Comparison of ENCODE assay signal across 10 mouse cellular contexts in genomic region chr15:97780611-97781031, GRCm38 (mm10). TPM values are rescaled to one million over a fixed set of nuclear protein-coding genes. Genes with fewer than 3 reads are reported as not detected.
DNase-seq lines count a peak whose midpoint lies in the region; ATAC-seq lines count a peak whose summit lies in the region.
"Had no signal": no experiment of that assay in that cellular context is flagged by ENCODE, and none has a peak within 500 bp of the region (broad histone marks: within the 10 kb centered on the region; RNA-seq: fewer than 3 reads in every experiment).

No protein-coding gene starts in this region.

- no peak for DNase-seq in hindbrain, embryonic 11.5 days (ENCODE audit: low spot score)
- DNase-seq in Muller cell, postnatal 12 days (ENCODE audit: inconsistent ontology term) = peak; percentile 77
- peak; percentile 91 for DNase-seq in kidney, adult 11 months
- no peak for DNase-seq in urinary bladder, postnatal 36 days (ENCODE audit: low spot score in 2 of 2)
- no peak for DNase-seq in left cerebral cortex, adult 11 months (ENCODE audit: low spot score)

- peak overlapping the region; percentile 32; the same call in 1 of the 2 replicates for H3K27ac ChIP-seq in hindbrain, embryonic 16.5 days (ENCODE audit: low read depth, low read length)
- H3K27ac ChIP-seq in hindbrain, embryonic 11.5 days (ENCODE audit: low read depth, low read length) = no peak overlapping the region
- H3K27ac ChIP-seq in lung, embryonic 15.5 days = peak overlapping the region; percentile 32
- H3K27ac ChIP-seq: macrophage had no signal

- no peaks in the 10 kb centered on the region; the same call in 1 of the 2 replicates for H3K27me3 ChIP-seq in hindbrain, embryonic 16.5 days (replicated peaks; ENCODE audit: control insufficient read depth, insufficient read depth, low read length)
- peaks cover 4% of the 10 kb centered on the region for H3K27me3 ChIP-seq in hindbrain, embryonic 11.5 days (ENCODE audit: control insufficient read depth, insufficient read depth, low read length)
- peaks cover 13% of the 10 kb centered on the region; the same call in 1 of the 2 replicates for H3K27me3 ChIP-seq in lung, embryonic 15.5 days

- no peak overlapping the region for H3K4me2 ChIP-seq in hindbrain, embryonic 16.5 days (ENCODE audit: low read length)
- no peak overlapping the region for H3K4me2 ChIP-seq in hindbrain, embryonic 11.5 days (replicated peaks; ENCODE audit: low read depth, low read length)
- H3K4me2 ChIP-seq in lung, embryonic 15.5 days = no peak overlapping the region

- no peak for ATAC-seq in hindbrain, embryonic 16.5 days
- ATAC-seq in hindbrain, embryonic 11.5 days (ENCODE audit: low FRiP score) = no peak
- no peak for ATAC-seq in lung, embryonic 15.5 days (ENCODE audit: borderline replicate concordance, extremely low read depth, low FRiP score, low TSS enrichment)
- no peak for ATAC-seq in monocyte, adult 5-6 weeks (replicated peaks; ENCODE audit: insufficient number of reproducible peaks, low FRiP score, low TSS enrichment, poor library complexity, severe bottlenecking)

- H3K9me3 ChIP-seq in hindbrain, embryonic 16.5 days (ENCODE audit: control insufficient read depth, low read length) = no peaks in the 10 kb centered on the region
- no peaks in the 10 kb centered on the region for H3K9me3 ChIP-seq in hindbrain, embryonic 11.5 days (ENCODE audit: control insufficient read depth, low read length)
- H3K9me3 ChIP-seq in lung, embryonic 15.5 days = no peaks in the 10 kb centered on the region

- 54% methylated on average over 12 of the region's 12 CpGs for WGBS in hindbrain, embryonic 16.5 days
- WGBS in hindbrain, embryonic 11.5 days = 76% methylated on average over 12 of the region's 12 CpGs
- 66% methylated on average over 12 of the region's 12 CpGs for WGBS in lung, embryonic 15.5 days

- H3K4me3 ChIP-seq in hindbrain, embryonic 16.5 days (ENCODE audit: low read length) = no peak overlapping the region
- H3K4me3 ChIP-seq in hindbrain, embryonic 11.5 days (ENCODE audit: low read depth, low read length) = no peak overlapping the region
- no peak overlapping the region for H3K4me3 ChIP-seq in lung, embryonic 15.5 days

- no peaks in the 10 kb centered on the region for H3K36me3 ChIP-seq in hindbrain, embryonic 16.5 days (ENCODE audit: control insufficient read depth, insufficient read depth, low read length)
- no peaks in the 10 kb centered on the region for H3K36me3 ChIP-seq in hindbrain, embryonic 11.5 days (ENCODE audit: control insufficient read depth, insufficient read depth, low read length)
- no peaks in the 10 kb centered on the region for H3K36me3 ChIP-seq in lung, embryonic 15.5 days

- H3K9ac ChIP-seq in hindbrain, embryonic 16.5 days (ENCODE audit: low read depth, low read length) = no peak overlapping the region
- H3K9ac ChIP-seq in hindbrain, embryonic 11.5 days (ENCODE audit: low read depth, low read length) = no peak overlapping the region
- H3K9ac ChIP-seq in lung, embryonic 15.5 days = no peak overlapping the region

- H3K4me1 ChIP-seq in hindbrain, embryonic 16.5 days (ENCODE audit: control insufficient read depth, insufficient read depth, low read depth, low read length) = peaks cover 12% of the 10 kb centered on the region
- H3K4me1 ChIP-seq in hindbrain, embryonic 11.5 days (replicated peaks; ENCODE audit: control insufficient read depth, insufficient read depth, low read length) = no peaks in the 10 kb centered on the region; the same call in none of the 2 replicates
- H3K4me1 ChIP-seq in lung, embryonic 15.5 days = peaks cover 54% of the 10 kb centered on the region

RNA-seq across cellular contexts. Expression of gene Slc48a1, which starts 2.3 kb away (rescaled TPM):
- 118 and 122 TPM in 2 replicates for polyA plus RNA-seq in hindbrain, embryonic 16.5 days (2015; fragmentation: Nextera tagmentation; extraction: Ambion mirVana)
- 28.1 and 28.4 TPM in 2 replicates for polyA plus RNA-seq in hindbrain, embryonic 11.5 days (2014; fragmentation: Nextera tagmentation; extraction: Ambion mirVana)
- polyA plus RNA-seq in lung, embryonic 15.5 days (2015; fragmentation: Nextera tagmentation; extraction: Ambion mirVana) = 38.7 and 42.2 TPM in 2 replicates
- 20.0 to 22.8 TPM (median 22.4 TPM) in 3 replicates for total RNA-seq in monocyte, adult 5-6 weeks (2017)

RNA-seq across cellular contexts. Expression of gene Rapgef3, which starts 12.8 kb away (rescaled TPM):
- 17.8 and 18.4 TPM in 2 replicates for polyA plus RNA-seq in hindbrain, embryonic 16.5 days (2015; fragmentation: Nextera tagmentation; extraction: Ambion mirVana)
- 3.6 and 4.0 TPM in 2 replicates for polyA plus RNA-seq in hindbrain, embryonic 11.5 days (2014; fragmentation: Nextera tagmentation; extraction: Ambion mirVana)
- 21.1 and 23.4 TPM in 2 replicates for polyA plus RNA-seq in lung, embryonic 15.5 days (2015; fragmentation: Nextera tagmentation; extraction: Ambion mirVana)
- total RNA-seq in monocyte, adult 5-6 weeks (2017) = 0.19 to 5.1 TPM (median 1.8 TPM) in 3 replicates

RNA-seq across cellular contexts. Expression of gene Endou, which starts 49.5 kb away (rescaled TPM):
- 0.14 and 0.41 TPM in 2 replicates for polyA plus RNA-seq in hindbrain, embryonic 16.5 days (2015; fragmentation: Nextera tagmentation; extraction: Ambion mirVana)
- polyA plus RNA-seq in hindbrain, embryonic 11.5 days (2014; fragmentation: Nextera tagmentation; extraction: Ambion mirVana) = 0.11 TPM in 1 of 2 replicates, not detected in the other
- 0.48 and 1.1 TPM in 2 replicates for polyA plus RNA-seq in lung, embryonic 15.5 days (2015; fragmentation: Nextera tagmentation; extraction: Ambion mirVana)
- total RNA-seq in monocyte, adult 5-6 weeks (2017) = 0.32 to 1.6 TPM in 2 of 3 replicates, not detected in the other
- polyA plus RNA-seq: intestine, embryonic 14.5 days had no signal

Comparison
In these comparisons a context has a peak if more than half of its experiments do, and no peak if none do; other contexts are left out.
1. DNase-seq: peak in Muller cell, postnatal 12 days (single experiment) and kidney, adult 11 months (single experiment); none in hindbrain, embryonic 11.5 days (single experiment), urinary bladder, postnatal 36 days (0 of 2) and left cerebral cortex, adult 11 months (single experiment).